Mouse (Mus musculus) monocyte, adult 2 months (primary cell): ENCODE results near the gene Uap1.

ENCODE experiments used
- DNase-seq, 2 experiments: peaks; one replicate each; pipeline ENCODE4 v3.0.0; 2022; ENCODE audit warnings: low spot score in 2 of 2, low read depth in 1 of 2

Uap1 gene

DNA sequence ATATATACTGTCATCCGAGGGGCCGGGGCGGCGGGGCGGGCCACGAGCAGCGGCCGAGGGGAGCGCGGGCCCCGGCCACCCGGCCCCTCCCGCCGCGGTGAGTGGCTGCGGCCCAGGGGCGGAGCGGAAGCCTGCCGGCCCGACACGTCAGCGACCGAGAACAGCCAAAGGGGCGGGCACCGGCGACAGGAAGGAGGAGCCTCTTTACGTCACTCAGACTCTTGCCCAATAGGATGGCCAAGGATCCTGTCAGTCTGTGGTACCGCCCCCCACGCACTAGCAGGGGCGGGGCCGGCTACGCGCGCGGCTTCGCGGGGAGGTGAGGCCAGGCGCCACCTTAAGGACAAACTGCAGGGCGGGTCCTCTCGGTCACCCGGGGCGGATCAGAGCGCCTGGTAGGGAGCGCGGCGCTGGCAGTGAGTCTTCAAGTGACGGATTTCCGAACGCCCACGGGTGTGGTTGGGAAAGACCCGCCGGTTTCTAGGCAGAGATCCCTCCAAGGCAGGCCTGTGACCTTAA, at the start of gene Uap1:
Uap1 (minus strand) TSS at position 144 of the 519 bp plus-strand sequence.
- peak; percentile 99 for DNase-seq

DNA sequence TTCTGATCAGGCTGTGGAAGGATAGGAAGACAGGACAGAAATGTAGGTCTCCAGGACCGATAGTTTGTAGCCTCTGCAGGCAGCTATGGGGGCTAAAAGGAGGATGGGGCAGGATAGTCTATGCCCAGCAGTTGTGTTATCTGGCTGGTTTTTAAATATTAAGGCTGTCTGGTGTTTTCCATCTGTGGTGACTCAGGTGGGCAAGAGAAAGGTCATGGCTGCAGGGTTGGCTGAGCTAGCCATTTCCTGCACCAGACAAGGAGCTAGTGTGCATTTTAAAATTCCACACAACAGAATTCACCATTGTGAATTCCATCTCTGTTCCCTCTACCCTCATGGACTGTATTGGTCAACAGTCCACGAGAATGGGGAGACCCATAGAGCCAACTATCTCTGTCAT, 48.5 kb upstream of the Uap1 start:
- no peak for DNase-seq

DNA sequence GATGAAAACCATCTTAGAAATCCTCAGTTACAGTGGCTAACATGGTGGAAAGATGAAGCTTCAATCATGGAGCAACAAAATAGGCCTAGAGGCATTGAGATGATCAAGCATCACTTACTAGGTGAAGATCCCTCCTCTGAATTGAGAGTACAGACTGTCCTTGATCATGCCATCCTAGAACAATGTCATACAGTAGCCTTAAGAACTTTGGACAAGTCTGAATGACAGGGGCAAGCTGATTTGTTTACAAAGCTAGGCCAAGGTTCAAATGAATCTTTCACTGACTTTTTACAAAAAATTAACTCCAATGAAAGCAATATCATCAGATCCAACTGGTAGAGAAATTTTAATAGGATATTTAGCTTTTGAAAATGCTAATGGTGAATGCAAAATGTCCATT, 45.6 kb upstream of the Uap1 start:
- DNase-seq = no peak

DNA sequence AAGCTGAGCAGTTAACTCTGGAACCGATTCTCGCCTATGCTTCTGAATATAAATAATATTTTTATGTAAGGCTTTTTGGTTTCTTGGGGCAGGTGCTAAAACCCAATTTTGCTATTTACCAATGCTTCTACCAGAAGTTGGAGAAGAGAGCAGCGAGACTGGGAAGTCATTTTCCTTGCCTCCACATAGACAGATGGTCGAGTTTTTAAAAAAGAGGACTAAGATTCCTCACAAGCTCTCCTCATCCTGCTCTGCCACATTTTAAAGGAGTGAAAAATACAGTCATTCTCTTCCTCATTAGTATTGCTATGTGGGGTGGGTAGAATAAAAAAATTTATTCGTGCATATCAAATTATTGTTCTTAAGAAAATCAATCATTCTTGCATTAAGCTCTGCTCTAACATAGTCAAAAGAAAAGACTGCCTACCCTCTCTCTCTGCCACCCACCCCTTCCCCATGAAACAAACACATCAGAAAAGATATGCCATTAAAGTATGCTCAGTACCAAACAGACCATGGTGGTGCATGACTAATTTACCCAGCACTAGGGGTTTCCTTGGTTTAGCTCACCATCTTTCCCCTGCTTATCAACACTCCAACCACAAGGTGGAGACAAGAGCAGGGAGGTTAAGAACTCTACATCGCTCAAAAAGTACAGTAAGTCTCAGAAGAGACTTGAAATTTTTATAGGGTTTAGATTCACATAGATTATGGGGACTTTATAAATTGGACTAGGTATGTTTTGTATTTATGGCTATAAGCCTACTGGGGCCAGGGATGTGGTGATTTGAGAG, 43.5 kb upstream of the Uap1 start:
- no peak for DNase-seq

DNA sequence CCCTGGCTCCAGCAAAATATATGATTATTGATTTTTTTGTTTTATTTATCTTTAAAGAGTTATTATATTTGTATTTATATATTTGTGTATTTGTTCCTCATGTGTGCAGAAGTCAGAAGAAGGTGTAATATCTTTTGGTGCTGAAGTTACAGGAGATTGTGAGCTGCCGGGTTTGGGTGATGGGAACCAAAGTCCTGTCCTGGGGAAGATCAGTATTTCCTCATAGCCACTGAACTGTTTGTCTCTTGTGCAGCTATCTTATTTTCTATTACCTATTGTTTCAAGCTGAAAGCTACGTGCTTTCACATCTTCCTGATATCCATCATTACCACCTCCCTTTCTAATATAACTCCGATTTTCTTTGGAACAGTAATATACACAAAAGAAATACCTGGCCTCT, 40.8 kb upstream of the Uap1 start:
- no peak for DNase-seq

DNA sequence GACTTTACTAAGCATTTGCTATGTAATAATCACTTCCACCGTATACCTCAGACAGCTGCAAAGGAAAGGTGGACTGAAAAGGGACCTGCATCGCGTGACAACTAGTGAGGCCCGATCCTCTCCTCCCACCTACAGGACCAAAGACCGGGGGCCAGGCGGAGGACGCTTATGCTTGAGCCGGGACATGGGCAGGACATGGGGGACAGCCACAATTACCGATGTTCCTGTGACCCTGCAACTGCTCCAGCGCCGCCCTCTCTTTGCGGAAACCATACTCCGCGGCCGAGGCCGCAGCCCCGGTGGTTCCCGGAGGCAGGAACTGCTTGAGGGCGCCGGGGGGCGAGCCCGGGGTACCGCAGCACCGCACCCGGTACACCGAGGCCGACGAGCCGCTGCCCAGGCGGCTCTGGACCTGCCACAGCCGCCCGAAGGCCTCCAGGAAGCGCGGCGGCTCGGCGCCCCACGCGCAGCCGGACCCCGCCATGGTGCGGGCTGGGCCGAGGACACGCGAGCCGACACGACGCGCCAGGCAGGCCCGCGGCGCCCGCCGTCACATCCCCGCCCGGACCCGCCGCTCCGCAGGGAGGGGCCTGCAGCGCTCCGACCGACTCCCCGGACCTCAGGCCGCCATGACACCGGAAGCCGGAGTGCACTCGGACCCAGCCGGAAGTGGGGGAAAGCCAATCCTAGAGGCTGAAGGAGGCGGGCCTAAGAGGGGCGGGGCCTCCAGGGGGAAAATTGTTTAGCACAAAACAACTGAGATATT, 40.2 kb upstream of the Uap1 start, which contains the start of gene Uhmk1:
Uhmk1 (minus strand) TSS at position 641 of the 766 bp plus-strand sequence.
- DNase-seq = peak; percentile 65 to 79

DNA sequence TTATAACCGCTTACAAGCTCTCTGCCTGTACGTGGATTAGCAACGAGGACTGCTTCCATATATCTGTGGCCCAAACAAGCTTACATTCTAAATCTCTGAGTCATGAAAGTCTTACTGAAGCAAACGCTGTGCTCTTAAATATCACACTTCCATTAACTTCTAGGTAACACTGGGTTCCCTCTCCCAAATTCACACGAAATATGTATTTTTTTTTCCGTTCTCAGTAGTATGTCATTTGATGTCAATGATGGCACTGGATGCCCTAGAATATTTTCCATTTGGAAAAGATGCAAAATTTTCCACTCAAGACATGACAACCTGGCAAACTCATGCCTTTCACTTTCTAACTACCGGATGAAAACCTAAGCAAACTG, 39.6 kb upstream of the Uap1 start:
- DNase-seq = no peak

DNA sequence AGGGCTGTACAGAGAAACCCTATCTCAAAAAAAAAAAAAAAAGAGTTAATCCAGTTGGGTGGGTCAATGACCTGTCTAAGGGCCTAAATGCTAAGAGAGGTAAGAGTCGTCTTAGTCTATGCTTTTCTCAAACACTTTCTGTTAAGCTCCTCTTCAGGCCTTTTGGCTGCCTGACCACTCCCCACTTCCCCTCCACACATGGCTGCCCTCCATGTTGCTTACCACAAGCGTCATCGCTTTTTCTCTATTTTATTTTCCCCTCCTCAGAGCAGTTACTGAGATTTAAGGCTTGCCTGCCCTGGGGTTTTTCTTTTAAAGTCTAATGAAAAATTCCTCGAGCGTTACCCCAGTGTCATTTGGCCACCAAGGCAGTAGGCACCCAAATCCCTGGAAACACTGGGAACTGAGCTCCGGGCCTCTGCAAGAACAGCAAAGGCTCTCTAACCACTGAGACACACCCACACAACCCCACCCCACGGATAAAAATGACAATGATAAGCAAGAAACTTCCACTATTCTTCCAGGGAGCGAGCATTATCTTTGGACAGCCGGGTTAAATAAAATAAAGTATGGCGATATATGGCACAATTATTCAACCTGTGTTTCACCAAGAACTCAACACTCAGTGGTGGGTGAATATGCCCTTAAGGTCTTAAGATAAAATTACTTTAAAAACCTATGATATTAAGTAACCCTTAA, 38.6 kb upstream of the Uap1 start:
- no peak for DNase-seq

DNA sequence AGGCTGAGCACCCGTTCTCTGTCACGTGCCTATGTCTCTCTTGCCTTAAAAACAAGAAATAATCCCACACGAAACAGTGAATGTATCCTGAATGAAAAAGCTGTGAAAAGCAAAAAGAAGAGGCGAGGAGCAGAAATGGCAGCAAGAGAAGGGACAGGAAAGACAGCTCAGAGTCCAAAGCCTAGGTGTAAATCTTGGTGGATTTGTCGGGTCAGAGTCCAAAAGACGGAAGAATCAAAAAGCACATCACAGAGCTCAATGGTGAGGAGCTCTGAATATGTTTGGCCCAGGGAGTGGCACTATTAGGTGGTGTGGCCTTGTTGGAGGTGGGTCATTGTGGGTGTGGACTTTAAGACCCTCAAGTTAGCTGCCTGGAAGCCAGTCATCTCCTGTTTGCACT, 31.6 kb upstream of the Uap1 start:
- DNase-seq = no peak

DNA sequence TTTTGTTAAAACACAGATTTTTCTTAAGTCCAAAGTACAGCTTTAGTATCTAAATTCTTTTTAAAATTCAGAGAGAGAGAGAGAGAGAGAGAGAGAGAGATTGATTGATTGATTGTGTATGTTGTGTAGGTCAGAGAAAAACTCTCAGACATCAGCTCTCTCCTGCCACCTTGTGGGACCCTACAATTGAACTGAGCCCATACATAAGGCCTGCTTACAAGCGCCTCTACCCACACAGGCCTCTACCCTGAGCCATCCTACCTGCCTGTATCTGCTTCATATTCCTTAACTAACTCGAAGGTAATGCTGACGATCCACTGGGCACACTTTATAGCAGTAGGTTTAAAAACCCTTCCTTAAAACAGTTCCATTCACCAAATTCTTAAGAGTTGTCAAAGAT, 25.6 kb upstream of the Uap1 start:
- DNase-seq = no peak

DNA sequence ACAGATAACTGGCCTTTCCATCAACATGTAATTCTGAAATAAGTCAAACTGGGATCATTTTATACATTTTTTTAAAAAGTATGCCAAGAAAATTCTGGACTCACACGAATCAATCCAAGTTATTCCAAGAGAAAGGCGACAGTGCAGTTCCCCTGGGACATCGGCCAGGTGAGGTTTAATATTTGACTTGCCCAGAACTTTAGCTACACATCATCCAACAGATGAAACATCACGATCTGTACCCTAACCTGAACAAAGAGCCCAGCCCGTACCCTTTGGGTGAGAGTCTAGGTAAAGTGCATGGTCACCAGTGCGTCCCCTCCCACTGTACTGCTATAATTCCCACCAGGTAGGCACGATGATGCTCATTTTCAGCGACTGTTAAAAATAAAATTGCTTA, 21.5 kb upstream of the Uap1 start:
- no peak for DNase-seq

DNA sequence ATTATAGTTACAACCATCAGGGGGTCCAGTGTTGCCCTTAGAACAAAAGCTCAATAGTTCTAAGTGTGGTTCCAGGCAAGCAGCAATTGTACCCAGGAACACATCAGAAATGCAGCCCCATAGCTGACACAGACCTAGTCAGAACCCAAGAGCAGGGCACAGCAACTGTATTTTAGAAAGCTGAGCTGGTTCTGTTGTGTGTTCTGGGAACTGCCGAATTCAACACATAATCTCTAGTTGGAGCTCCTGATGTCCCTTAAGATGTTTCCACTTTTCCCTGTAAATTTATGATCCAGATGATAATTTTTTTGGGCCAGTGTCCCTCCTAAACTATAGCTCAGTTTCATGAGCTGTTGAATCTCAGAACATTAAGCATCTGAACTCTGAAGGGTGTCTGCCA, 17.2 kb upstream of the Uap1 start:
- no peak for DNase-seq

DNA sequence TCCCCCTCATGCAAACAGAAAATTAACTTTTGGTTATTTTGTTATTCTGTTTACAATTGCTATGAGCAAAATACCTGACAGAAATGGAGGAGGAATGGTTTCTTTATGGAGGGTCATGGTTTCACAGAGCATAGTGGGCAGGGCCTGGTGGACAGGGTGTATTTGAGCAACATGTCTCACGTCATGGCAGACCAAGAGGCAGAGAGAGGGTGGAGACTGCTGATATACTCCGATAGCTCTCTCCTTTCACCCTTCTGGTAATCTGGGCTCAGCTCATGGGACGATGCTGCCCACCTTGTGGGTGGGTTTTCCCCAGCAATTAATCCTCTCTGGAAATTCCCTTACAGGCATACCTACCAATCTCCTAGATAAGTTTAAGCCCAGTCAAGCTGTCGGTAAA, 15.5 kb upstream of the Uap1 start:
- DNase-seq = no peak

DNA sequence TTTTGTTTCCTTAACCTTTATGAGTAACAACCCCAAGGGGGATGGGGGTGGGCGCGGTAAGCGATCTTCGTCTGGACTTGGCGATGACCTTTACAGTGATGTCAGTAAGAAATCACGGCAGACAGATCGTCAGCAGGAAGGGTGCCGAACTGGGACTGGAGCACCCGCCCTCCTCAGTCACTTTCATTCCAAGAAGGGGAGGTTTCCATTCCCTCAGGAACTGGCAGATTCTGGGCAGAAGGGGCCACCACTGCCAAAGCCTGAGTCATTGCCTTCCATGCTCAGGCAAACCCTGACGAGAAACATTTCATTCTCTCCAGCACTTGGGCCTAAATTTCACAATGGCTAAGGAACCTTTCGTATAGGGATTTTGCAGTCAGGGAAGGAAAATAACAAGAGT, 13.8 kb upstream of the Uap1 start:
- DNase-seq = no peak

DNA sequence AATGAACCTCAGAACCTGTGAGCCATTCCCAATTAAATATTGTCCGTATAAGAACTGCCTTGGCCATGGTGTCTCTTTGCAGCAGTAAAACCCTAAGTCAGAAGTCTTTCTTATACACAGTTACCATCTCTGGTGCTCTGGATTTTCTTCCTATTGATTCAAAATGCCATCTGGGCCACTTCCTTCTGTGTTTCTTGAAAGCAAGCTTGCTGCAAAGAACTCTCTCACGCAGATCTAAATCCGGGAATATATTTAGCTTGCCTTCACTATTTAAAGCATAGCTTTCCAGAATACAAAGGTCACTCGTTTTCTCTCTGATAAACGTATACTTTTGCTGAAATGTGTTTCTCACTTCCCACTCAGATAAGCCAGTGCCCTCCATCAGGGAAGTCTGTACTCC, 11.8 kb upstream of the Uap1 start:
- no peak for DNase-seq

DNA sequence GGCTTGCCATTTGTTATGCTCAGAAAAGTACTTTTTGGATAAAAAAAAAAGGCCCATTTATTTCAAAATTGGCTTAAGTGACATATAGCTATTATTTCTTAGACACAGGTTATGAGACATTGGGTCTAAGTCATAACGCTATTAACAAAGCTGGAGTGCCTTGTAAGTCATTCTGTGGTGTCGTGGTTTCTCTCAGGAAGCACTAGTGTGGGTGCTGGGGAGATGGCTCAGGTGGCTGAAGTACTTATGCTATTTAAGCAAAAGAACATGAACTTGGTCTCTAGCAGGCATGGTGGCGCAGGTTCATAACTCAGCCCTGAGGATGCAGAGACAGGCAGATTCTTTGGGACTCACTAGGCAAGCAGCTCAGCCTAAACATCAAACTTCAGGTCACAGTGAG, 10.4 kb upstream of the Uap1 start:
- no peak for DNase-seq

DNA sequence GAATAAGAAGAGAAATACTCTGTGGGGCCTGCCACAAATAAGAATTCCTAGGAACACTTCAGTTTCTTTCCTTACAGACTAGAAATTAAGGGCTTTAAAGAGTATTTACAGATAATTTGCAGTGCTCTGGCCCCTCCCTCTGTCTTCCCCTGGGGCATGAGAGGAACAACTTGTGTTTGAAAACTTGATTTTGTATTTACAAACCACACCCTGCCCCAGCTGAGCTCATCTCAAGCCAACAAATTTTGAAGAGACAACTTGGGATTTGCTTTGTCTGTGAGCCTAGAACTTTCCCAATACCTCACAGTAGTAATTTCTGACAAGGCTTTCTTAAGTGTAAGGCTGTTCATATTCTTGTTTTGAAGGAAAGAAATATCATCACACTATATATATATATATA, 7.9 kb upstream of the Uap1 start:
- no peak for DNase-seq

DNA sequence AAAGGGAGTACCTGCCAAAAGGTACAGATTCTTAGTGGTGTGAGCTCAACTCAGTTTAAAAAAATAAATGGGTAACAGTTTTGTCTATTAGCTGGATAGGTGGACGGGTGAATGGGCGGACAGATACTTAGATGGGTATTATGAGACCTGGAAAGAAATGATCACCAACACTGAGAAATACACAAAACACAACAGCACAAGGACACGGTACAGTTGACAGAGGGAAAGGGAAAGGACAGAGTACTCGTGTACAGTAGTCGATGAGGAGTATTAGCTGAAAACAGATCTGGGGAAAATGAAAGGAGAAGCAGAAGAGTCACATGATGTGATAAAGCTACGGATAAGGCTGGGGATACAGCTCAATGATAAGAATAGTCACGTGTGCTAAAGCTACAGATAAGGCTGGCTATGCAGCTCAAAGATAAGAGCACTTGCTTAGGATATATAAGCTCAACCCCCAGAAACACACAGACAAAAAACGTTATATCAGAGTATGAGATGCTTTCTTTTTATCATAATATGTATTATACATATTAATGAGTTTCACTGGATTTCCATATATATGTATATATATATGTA, 2.0 kb upstream of the Uap1 start:
- no peak for DNase-seq

DNA sequence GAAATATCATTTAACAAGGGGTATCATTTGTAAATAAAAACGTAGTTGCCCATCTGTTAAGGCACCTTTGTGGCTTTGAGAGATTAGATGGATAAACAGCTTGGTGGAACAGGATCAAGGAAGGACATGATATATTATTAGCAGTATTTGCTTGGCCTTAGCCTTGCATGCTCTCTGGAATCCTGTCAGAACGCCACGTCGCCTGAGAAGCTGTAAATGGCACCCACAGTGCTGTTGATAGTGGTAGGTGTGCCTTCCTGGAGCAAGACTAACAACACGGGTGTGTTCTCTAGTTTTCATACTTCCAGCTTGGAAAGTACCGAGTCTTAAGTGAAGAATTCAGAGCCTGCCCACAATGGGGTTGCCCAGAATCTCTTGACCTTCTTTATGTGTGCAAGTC, 1.1 kb upstream of the Uap1 start:
- DNase-seq = no peak

DNA sequence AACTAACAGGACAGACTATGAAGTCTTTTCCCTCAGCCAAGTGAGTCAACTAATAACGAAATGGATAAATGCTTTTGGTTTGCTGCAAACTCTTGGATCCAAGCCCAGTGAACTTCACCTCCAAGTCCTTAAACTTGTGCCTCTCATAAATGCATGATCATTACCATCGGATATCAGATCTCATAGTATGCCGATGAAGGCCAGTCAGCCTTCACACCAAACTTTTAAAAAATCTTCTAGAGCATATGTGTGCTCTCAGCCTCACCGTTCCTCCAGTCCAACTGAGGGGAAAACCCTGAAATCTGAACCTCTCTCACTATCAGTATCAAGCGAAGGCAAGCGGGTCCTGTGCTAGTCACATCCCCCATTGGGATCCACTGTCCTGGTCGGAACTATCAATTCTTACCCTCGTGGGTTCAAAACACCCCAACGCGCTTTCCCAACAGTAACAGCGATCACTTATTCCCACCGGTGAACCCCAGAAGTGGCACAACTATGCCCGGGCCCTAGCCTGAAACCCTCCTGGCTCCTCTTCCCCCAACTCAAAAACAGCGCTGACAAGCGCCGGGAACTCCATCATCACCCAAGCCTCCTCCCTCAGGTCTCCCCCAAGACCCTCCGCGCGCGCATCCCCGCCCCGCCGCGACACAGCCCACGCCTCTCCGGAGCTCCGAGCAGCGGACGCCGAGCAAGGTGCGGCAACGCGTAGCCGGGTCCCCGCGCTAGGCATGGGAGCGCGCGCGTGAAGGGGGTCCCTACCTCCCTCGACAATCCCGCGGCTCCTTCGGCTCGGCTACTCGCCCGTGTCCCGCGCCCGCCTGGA, 555 bp downstream of the Uap1 start:
- DNase-seq = no peak

DNA sequence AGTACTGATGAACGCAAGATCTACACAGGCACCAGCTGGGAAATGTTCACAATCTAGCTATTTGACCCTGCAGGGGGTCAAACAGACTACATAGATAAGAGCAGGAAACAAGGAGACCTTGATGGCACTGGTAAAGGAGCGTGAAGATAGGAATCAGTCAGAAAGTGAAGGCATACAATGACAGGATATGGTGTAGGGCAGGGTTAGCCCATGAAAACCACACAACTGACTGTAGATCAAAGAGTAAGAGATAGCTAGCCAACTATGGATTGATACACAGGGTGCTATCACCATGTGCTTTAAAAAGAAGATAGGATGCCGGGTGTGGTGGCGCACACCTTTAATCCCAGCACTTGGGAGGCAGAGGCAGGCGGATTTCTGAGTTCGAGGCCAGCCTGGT, 7.0 kb downstream of the Uap1 start:
- DNase-seq = no peak
